Mouse (Mus musculus) stomach, embryonic 14.5 days (tissue): ENCODE measurements around the gene Nrip3. TPM values are rescaled to one million over a fixed set of nuclear protein-coding genes. Genes with fewer than 3 reads are reported as not detected.
A peak's percentile ranks its signal among the peaks of the same experiment; 100 is the strongest.

Experiments used
- ATAC-seq: fragments of 200-750 bp; cut with Nextera tagmentation; 2 replicates; pipeline ENCODE4 v1.8.0; 2017; ENCODE audit warnings: low read depth, moderate TSS enrichment; ENCODE audit not compliant: insufficient number of reproducible peaks, insufficient read depth, low FRiP score
- H3K27ac ChIP-seq: fragments of 300-500 bp; sonication (generic); 2 replicates; pipeline ENCODE4 v1.5.1; 2014; ENCODE audit warnings: mild to moderate bottlenecking, low read length, moderate library complexity, mixed read lengths
- H3K27me3 ChIP-seq: fragments of 300-500 bp; sonication (generic); 2 replicates; pipeline ENCODE4 v1.6.1; 2014; ENCODE audit warnings: low read length, control low read depth, mixed read lengths; ENCODE audit not compliant: control insufficient read depth, insufficient read depth
- H3K36me3 ChIP-seq: fragments of 300-500 bp; sonication (generic); 2 replicates; pipeline ENCODE4 v1.6.1; 2014; ENCODE audit warnings: mild to moderate bottlenecking, control low read depth, low read length, moderate library complexity, mixed read lengths; ENCODE audit not compliant: control insufficient read depth, insufficient read depth
- H3K4me1 ChIP-seq: fragments of 300-500 bp; sonication (generic); 2 replicates; pipeline ENCODE4 v1.6.1; 2014; ENCODE audit warnings: low read length, control low read depth, mixed read lengths; ENCODE audit not compliant: control insufficient read depth, insufficient read depth
- H3K4me2 ChIP-seq: fragments of 300-500 bp; sonication (generic); replicated peaks from 2 replicates; pipeline ENCODE4 v1.6.1; 2014; ENCODE audit warnings: low read depth, low read length, control low read depth
- H3K4me3 ChIP-seq: fragments of 300-500 bp; sonication (generic); 2 replicates; pipeline ENCODE4 v1.5.1; 2014; ENCODE audit warnings: low read depth, low read length, control low read depth
- H3K9ac ChIP-seq: fragments of 300-500 bp; sonication (generic); replicated peaks from 2 replicates; pipeline ENCODE4 v1.6.1; 2014; ENCODE audit warnings: low read depth, mild to moderate bottlenecking, control low read depth, low read length, moderate library complexity, mixed read lengths
- H3K9me3 ChIP-seq: fragments of 300-500 bp; sonication (generic); 2 replicates; pipeline ENCODE4 v1.6.1; 2016; ENCODE audit warnings: low read depth, low read length, control low read depth; ENCODE audit not compliant: control insufficient read depth
- WGBS: fragments of 180-500 bp; shearing (Covaris S2); extraction: QIAGEN DNeasy Blood & Tissue Kit; methylation state at CpG from one replicate; pipeline ENCODE4 v1.1.7; 2014; 5-methylcytosine and 5-hydroxymethylcytosine counted together
- polyA plus RNA-seq: library from polyadenylated mRNA; unstranded; fragments of >200 nt; fragmentation: Nextera tagmentation; extraction: Ambion mirVana; gene quantifications from 2 replicates; pipeline ENCODE4 v1.2.1, GENCODE M21; 2014

Nrip3 gene
- polyA plus RNA-seq, 1 experiment from 2014 or later, result 0.94 TPM

DNA sequence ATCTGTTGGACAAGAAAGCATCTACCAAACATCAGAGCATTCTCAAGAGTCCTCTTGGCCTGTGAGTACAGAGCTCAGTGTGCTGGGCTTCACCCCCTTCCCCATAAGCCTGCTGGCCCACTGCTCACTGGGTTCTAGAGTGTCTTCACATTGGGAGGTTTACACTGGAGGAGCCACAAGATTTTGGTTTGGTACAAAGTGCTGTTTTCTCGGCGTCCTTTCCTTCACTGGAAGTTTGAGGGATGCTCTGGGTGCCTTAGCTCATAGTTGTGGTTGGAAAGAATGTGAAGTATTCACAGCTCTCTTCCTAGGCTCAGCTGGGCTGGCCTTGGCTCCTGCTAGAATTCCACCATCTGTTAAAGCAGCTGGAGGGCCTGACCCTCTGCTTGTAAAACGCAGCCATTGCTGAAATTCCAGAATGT lies 72.9 kb downstream of the Nrip3 start:
- H3K4me2 ChIP-seq, result no peak overlapping the region
- no peaks in the 10 kb centered on the region for H3K9me3 ChIP-seq
- H3K36me3 ChIP-seq, result no peaks in the 10 kb centered on the region; the same call in 1 of the 2 replicates
- no peak for ATAC-seq
- 42% methylated on average over 3 of the region's 3 CpGs for WGBS
- no peaks in the 10 kb centered on the region for H3K27me3 ChIP-seq
- peak overlapping the region; percentile 30; the same call in 1 of the 2 replicates for H3K27ac ChIP-seq
- H3K4me1 ChIP-seq, result peaks cover 3% of the 10 kb centered on the region; the same call in 1 of the 2 replicates
- no peak overlapping the region for H3K4me3 ChIP-seq
- no peak overlapping the region for H3K9ac ChIP-seq

Other genes with a start within 250 kb of the Nrip3 start
- 53.3 and 62.3 TPM in 2 replicates for gene St5, start 78.4 kb downstream of the Nrip3 start, polyA plus RNA-seq
- gene Akip1, start 78.3 kb downstream of the Nrip3 start, polyA plus RNA-seq, result 36.3 and 36.9 TPM in 2 replicates
- gene BC051019, start 58.2 kb downstream of the Nrip3 start, polyA plus RNA-seq, result 0.14 TPM in 1 of 2 replicates, not detected in the other
- not detected in 2 replicates for gene Ascl3, start 50.3 kb downstream of the Nrip3 start, polyA plus RNA-seq
- gene Tmem9b, start 29.1 kb downstream of the Nrip3 start, polyA plus RNA-seq, result 58.8 and 65.9 TPM in 2 replicates
- 1.9 and 2.2 TPM in 2 replicates for gene Scube2, start 83.7 kb upstream of the Nrip3 start, polyA plus RNA-seq
- gene Dennd5a, start 178.4 kb upstream of the Nrip3 start, polyA plus RNA-seq, result 51.3 and 52.4 TPM in 2 replicates
- gene Tmem41b, start 204.9 kb upstream of the Nrip3 start, polyA plus RNA-seq, result 70.8 and 75.7 TPM in 2 replicates
- gene Ipo7, start 236.2 kb upstream of the Nrip3 start, polyA plus RNA-seq, result 19.7 and 20.4 TPM in 2 replicates